Mouse (Mus musculus) G1E (cell line): ENCODE results near the gene Pgf.

ENCODE experiments used
- CTCF ChIP-seq: IDR thresholded peaks from 2 replicates; pipeline ENCODE4 v1.5.1; 2012; ENCODE audit warnings: low read depth, low read length, inconsistent platforms, mixed read lengths
- GATA1 ChIP-seq: IDR thresholded peaks from 2 replicates; pipeline ENCODE4 v1.6.1; 2012; ENCODE audit warnings: borderline replicate concordance, low read length, inconsistent platforms, mixed read lengths
- GATA2 ChIP-seq: IDR thresholded peaks from 2 replicates; pipeline ENCODE4 v1.6.1; 2012; ENCODE audit warnings: low read depth, low read length, inconsistent platforms, borderline replicate concordance
- POLR2AphosphoS5 ChIP-seq: IDR thresholded peaks from 2 replicates; pipeline ENCODE4 v1.6.1; 2012; ENCODE audit warnings: low read depth, low read length, inconsistent platforms; ENCODE audit not compliant: insufficient replicate concordance
- TAL1 ChIP-seq: conservative IDR thresholded peaks from 2 replicates; pipeline ENCODE4 v1.6.1; 2012; ENCODE audit warnings: low read depth, low read length, inconsistent platforms, mixed read lengths

GRCm38 (mm10) chr12:85158801-85159200 lies 18.8 kb downstream of the Pgf start:
- TF ChIP-seq CTCF (no peak), GATA2 (no peak), GATA1 (no peak), TAL1 (no peak), POLR2AphosphoS5 (no peak)
